Mouse (Mus musculus) 416B (cell line): Measurements from ENCODE around the gene St7.

Source experiments
- DNase-seq: peaks from one replicate; pipeline ENCODE4 v3.0.0; 2011; ENCODE audit warnings: low read depth

St7 gene

GRCm38 (mm10) chr6:17947130-17947831 lies 254.5 kb downstream of the St7 start:
- peak; percentile 26 for DNase-seq

GRCm38 (mm10) chr6:17949103-17949502 lies 256.4 kb downstream of the St7 start:
- no peak for DNase-seq

- DNase-seq = no peak
Observed at GRCm38 (mm10) chr6:17951779-17952178, 259.0 kb downstream of the St7 start.

GRCm38 (mm10) chr6:17963455-17963854 lies 270.7 kb downstream of the St7 start:
- DNase-seq = no peak

GRCm38 (mm10) chr6:17968467-17969144 lies 275.9 kb downstream of the St7 start:
- no peak for DNase-seq

- DNase-seq = peak; percentile 64
Observed at GRCm38 (mm10) chr6:17969815-17970214, 277.1 kb downstream of the St7 start.

- DNase-seq = no peak
Observed at GRCm38 (mm10) chr6:17971393-17971792, 278.7 kb downstream of the St7 start.

- no peak for DNase-seq
Observed at GRCm38 (mm10) chr6:17974416-17974815, 281.7 kb downstream of the St7 start.

GRCm38 (mm10) chr6:17977165-17977564 lies 284.4 kb downstream of the St7 start:
- DNase-seq = no peak

GRCm38 (mm10) chr6:17978324-17978723 lies 285.6 kb downstream of the St7 start:
- DNase-seq = peak; percentile 2

- no peak for DNase-seq
Observed at GRCm38 (mm10) chr6:17978881-17979280, 286.1 kb downstream of the St7 start.

- DNase-seq = no peak
Observed at GRCm38 (mm10) chr6:17979361-17979760, 286.6 kb downstream of the St7 start.

GRCm38 (mm10) chr6:17990173-17991028 lies 297.7 kb downstream of the St7 start:
- DNase-seq = no peak

GRCm38 (mm10) chr6:17991625-17992024 lies 298.9 kb downstream of the St7 start:
- DNase-seq = no peak
